In genomic region chr6:87992733-87993132, GRCm38 (mm10) we compare ENCODE assay signal across 8 mouse cellular contexts. TPM values are rescaled to one million over a fixed set of nuclear protein-coding genes. Genes with fewer than 3 reads are reported as not detected.
DNase-seq lines count a peak whose midpoint lies in the region; ATAC-seq and TF ChIP-seq lines count a peak whose summit lies in the region.

No protein-coding gene starts in this region.

- peak; percentile 56 for DNase-seq in gastrocnemius, adult 18-20 months (ENCODE audit: low spot score)
- DNase-seq in gastrocnemius, postnatal 10 days: no peak
- peak; percentile 90 for DNase-seq in NIH3T3 (ENCODE audit: low read depth)
- peak; percentile 57 for DNase-seq in lung, embryonic 14.5 days
- DNase-seq in thymus, postnatal 4 days: no peak
- DNase-seq in B cell, adult 2 months: no peak
- DNase-seq in layer of hippocampus, adult 11-12 months (ENCODE audit: low spot score): no peak

- H3K9ac ChIP-seq in intestine, postnatal 0 days (ENCODE audit: low read depth, low read length): no peak overlapping the region
- no peak overlapping the region for H3K9ac ChIP-seq in lung, embryonic 14.5 days

- peaks cover 20% of the 10 kb centered on the region for H3K4me1 ChIP-seq in intestine, postnatal 0 days (replicated peaks; ENCODE audit: control insufficient read depth, insufficient read depth, low read length)
- H3K4me1 ChIP-seq in lung, embryonic 14.5 days (ENCODE audit: insufficient read depth): 0 out of 2 replicates have a peak, but pooled peaks cover 4% of the 10 kb centered on the region

- H3K36me3 ChIP-seq in intestine, postnatal 0 days (ENCODE audit: control insufficient read depth, insufficient read depth): no peaks in the 10 kb centered on the region
- H3K36me3 ChIP-seq in lung, embryonic 14.5 days (ENCODE audit: insufficient read depth): peaks cover 10% of the 10 kb centered on the region; the same call in 1 of the 2 replicates

- 34% methylated on average over 6 of the region's 6 CpGs for WGBS in intestine, postnatal 0 days
- 34% methylated on average over 6 of the region's 6 CpGs for WGBS in lung, embryonic 14.5 days

- peak; percentile 49 for ATAC-seq in intestine, postnatal 0 days
- ATAC-seq in lung, embryonic 14.5 days (ENCODE audit: insufficient read depth): 0 out of 2 replicates have a peak, but pooled peaks have one; percentile 18

- no peak overlapping the region; the same call in 1 of the 2 replicates for H3K27ac ChIP-seq in intestine, postnatal 0 days (ENCODE audit: low read depth, low read length)
- no peak overlapping the region for H3K27ac ChIP-seq in lung, embryonic 14.5 days (ENCODE audit: low read depth)

- no peaks in the 10 kb centered on the region for H3K27me3 ChIP-seq in intestine, postnatal 0 days (replicated peaks; ENCODE audit: control insufficient read depth, insufficient read depth, low read length)
- no peaks in the 10 kb centered on the region for H3K27me3 ChIP-seq in lung, embryonic 14.5 days (ENCODE audit: insufficient read depth, low read length)

- H3K4me2 ChIP-seq in intestine, postnatal 0 days (replicated peaks; ENCODE audit: low read depth): no peak overlapping the region; the same call in 1 of the 2 replicates
- H3K4me2 ChIP-seq in lung, embryonic 14.5 days: no peak overlapping the region

- no peak overlapping the region for H3K4me3 ChIP-seq in intestine, postnatal 0 days (ENCODE audit: low read depth, low read length)
- no peak overlapping the region for H3K4me3 ChIP-seq in lung, embryonic 14.5 days (ENCODE audit: low read depth, low read length)

- no peaks in the 10 kb centered on the region for H3K9me3 ChIP-seq in intestine, postnatal 0 days (ENCODE audit: control insufficient read depth)
- no peaks in the 10 kb centered on the region for H3K9me3 ChIP-seq in lung, embryonic 14.5 days (ENCODE audit: low read depth, low read length)

- TF ChIP-seq CTCF in intestine, postnatal 0 days (IDR thresholded peaks at IDR 0.05; ENCODE audit: low read depth): no peak
- TF ChIP-seq CTCF in lung, embryonic 14.5 days (IDR thresholded peaks at IDR 0.05; ENCODE audit: low read depth): no peak

RNA-seq across cellular contexts. Expression of gene H1fx, which starts 11.3 kb away (rescaled TPM):
- total RNA-seq in gastrocnemius, adult 18-20 months (2021): under 1 TPM; 0.62 TPM
- 10 to 100 TPM; 14.7 to 15.7 TPM for total RNA-seq in gastrocnemius, postnatal 10 days (2021)
- polyA plus RNA-seq in intestine, postnatal 0 days (2015; fragmentation: Nextera tagmentation; extraction: Ambion mirVana): 15.4 and 17.5 TPM in 2 replicates
- polyA plus RNA-seq in lung, embryonic 14.5 days (2014; fragmentation: Nextera tagmentation; extraction: Ambion mirVana): 62.9 and 74.4 TPM in 2 replicates

RNA-seq across cellular contexts. Expression of gene Rab7, which starts 52.3 kb away (rescaled TPM):
- total RNA-seq in gastrocnemius, adult 18-20 months (2021): 100 to 1,000 TPM; 263 to 266 TPM
- 100 to 1,000 TPM; 186 to 187 TPM for total RNA-seq in gastrocnemius, postnatal 10 days (2021)
- polyA plus RNA-seq in intestine, postnatal 0 days (2015; fragmentation: Nextera tagmentation; extraction: Ambion mirVana): 219 and 226 TPM in 2 replicates
- 216 and 218 TPM in 2 replicates for polyA plus RNA-seq in lung, embryonic 14.5 days (2014; fragmentation: Nextera tagmentation; extraction: Ambion mirVana)

Comparison
In these comparisons a context has a peak if more than half of its experiments do, and no peak if none do; other contexts are left out.
1. DNase-seq: peak in gastrocnemius, adult 18-20 months (single experiment), NIH3T3 (single experiment) and lung, embryonic 14.5 days (single experiment); none in gastrocnemius, postnatal 10 days (single experiment), thymus, postnatal 4 days (single experiment), B cell, adult 2 months (0 of 2) and layer of hippocampus, adult 11-12 months (single experiment).
2. RNA of gene H1fx, which starts 11.3 kb away (total RNA-seq): 14.7 to 15.7 TPM in gastrocnemius, postnatal 10 days; 0.62 TPM in gastrocnemius, adult 18-20 months; every median in the first group is over 4 times any median in the second.